ENCODE assay signal across 8 mouse cellular contexts in the genomic region with DNA sequence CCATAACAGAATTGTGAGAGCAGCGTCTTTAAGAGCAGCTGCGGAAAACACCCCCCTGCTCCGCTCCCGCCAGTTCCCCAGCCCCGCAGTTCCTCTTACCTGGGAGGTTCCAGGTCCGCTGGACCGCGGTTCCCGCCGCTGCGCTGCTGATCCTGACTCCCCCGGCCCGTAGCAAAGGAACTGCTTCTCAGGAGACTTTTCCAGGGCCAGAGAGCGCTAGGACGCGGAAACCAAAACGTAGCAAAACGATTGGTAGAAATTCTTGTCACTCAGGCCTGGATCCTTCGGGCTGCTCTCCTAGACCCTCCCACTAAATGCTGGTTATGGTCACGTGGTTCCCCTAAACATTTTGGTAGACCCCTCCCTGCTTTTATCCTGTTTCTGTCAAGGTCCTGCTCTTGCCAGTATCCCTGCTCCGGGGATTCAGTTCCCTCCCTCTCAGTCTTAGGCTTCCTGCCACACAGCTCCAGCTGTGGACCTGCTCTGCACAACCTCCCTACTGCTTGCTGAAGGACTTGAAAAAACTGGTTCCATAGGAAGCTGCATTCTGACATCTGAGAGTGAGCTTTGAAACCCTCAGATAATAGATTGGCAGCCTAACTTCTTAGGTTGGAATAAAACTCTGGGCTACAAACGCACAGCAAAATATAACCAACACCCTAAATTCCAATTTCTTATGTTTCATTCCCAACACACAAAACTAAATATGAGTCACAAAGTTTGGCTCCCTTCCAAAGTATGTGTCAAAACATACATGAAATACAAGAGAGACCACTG. TPM values are rescaled to one million over a fixed set of nuclear protein-coding genes. Genes with fewer than 3 reads are reported as not detected.
A peak's percentile ranks its signal among the peaks of the same experiment; 100 is the strongest.
DNase-seq lines count a peak whose midpoint lies in the region; ATAC-seq and TF ChIP-seq lines count a peak whose summit lies in the region.

A gene (minus strand): TSS at position 228 of the 777 bp plus-strand sequence.

- DNase-seq in spleen, adult 2 months (ENCODE audit: low read depth in 1 of 2, low spot score in 2 of 2), result no peak
- no peak for DNase-seq in spleen, postnatal 14 days (ENCODE audit: low spot score in 2 of 2)
- peak; percentile 93 for DNase-seq in heart, embryonic 10.5 days (ENCODE audit: low spot score)
- DNase-seq in liver, adult 2 months (ENCODE audit: extremely low read depth, low read depth, low spot score), result peak; percentile 76

- peak; percentile 99 for ATAC-seq in kidney, embryonic 14.5 days (ENCODE audit: low FRiP score, low TSS enrichment)

- H3K4me3 ChIP-seq in spleen, adult 2 months (ENCODE audit: extremely low read depth, insufficient read depth, insufficient read length), result peak within 1 kb of the TSS; percentile 49
- peak within 1 kb of the TSS; percentile 93 for H3K4me3 ChIP-seq in embryonic fibroblast, embryonic 13.5 days (ENCODE audit: insufficient read depth, low read length)
- H3K4me3 ChIP-seq in heart, embryonic 10.5 days, result peak within 1 kb of the TSS; percentile 65
- peak within 1 kb of the TSS; percentile 67 for H3K4me3 ChIP-seq in kidney, embryonic 14.5 days (ENCODE audit: low read length)
- peak within 1 kb of the TSS; percentile 98 for H3K4me3 ChIP-seq in liver, adult 2 months (ENCODE audit: insufficient read depth, low read depth, low read length)
- peak within 1 kb of the TSS; percentile 17 for H3K4me3 ChIP-seq in myocyte
- H3K4me3 ChIP-seq in testis, adult 2 months (ENCODE audit: control insufficient read depth, low read depth, low read length), result peak within 1 kb of the TSS; percentile 85

- peak within 1 kb of the TSS; percentile 75 for H3K9ac ChIP-seq in kidney, embryonic 14.5 days (ENCODE audit: low read depth, low read length)
- peak within 1 kb of the TSS; percentile 93 for H3K9ac ChIP-seq in liver, adult 2 months (ENCODE audit: low read depth, low read length)

- H3K9me3 ChIP-seq in heart, embryonic 10.5 days, result no peaks in the 10 kb centered on the region
- H3K9me3 ChIP-seq in kidney, embryonic 14.5 days (ENCODE audit: control insufficient read depth, low read length), result no peaks in the 10 kb centered on the region

- no peak for TF ChIP-seq CTCF in spleen, adult 2 months (IDR thresholded peaks at IDR 0.05; ENCODE audit: extremely low read depth, insufficient read depth, insufficient read length, insufficient replicate concordance)
- TF ChIP-seq CTCF in embryonic fibroblast, embryonic 13.5 days (IDR thresholded peaks at IDR 0.05; ENCODE audit: borderline replicate concordance, insufficient read depth, low read length), result no peak
- TF ChIP-seq CTCF in liver, adult 2 months (IDR thresholded peaks at IDR 0.05; ENCODE audit: low read depth, low read length), result no peak
- no peak for TF ChIP-seq CTCF in testis, adult 2 months (IDR thresholded peaks at IDR 0.05; ENCODE audit: control insufficient read depth, insufficient read depth, insufficient replicate concordance, low read depth, low read length)

- H3K4me2 ChIP-seq in kidney, embryonic 14.5 days (replicated peaks; ENCODE audit: low read depth, low read length), result peak within 1 kb of the TSS; percentile 40
- peak within 1 kb of the TSS; percentile 58 for H3K4me2 ChIP-seq in myocyte (ENCODE audit: low read depth)

- no peak for TF ChIP-seq POLR2A in spleen, adult 2 months (IDR thresholded peaks at IDR 0.05; ENCODE audit: low read depth, low read length)
- TF ChIP-seq POLR2A in embryonic fibroblast, embryonic 13.5 days (IDR thresholded peaks at IDR 0.05; ENCODE audit: low read depth, low read length), result peak; percentile 59
- TF ChIP-seq POLR2A in liver, adult 2 months (IDR thresholded peaks at IDR 0.05; ENCODE audit: extremely low read depth, insufficient read depth, low read length), result 0 out of 2 replicates have a peak, but pooled peaks have one; percentile 10
- TF ChIP-seq POLR2A in myocyte (IDR thresholded peaks at IDR 0.05; ENCODE audit: insufficient read length, low read depth), result no peak
- no peak for TF ChIP-seq POLR2A in testis, adult 2 months (IDR thresholded peaks at IDR 0.05; ENCODE audit: control insufficient read depth, low read depth, low read length)

- no peak within 1 kb of the TSS for H3K27ac ChIP-seq in spleen, adult 2 months (ENCODE audit: insufficient read depth, low read length)
- no peak within 1 kb of the TSS for H3K27ac ChIP-seq in embryonic fibroblast, embryonic 13.5 days (ENCODE audit: insufficient read depth, low read length)
- peak within 1 kb of the TSS; percentile 84 for H3K27ac ChIP-seq in heart, embryonic 10.5 days
- H3K27ac ChIP-seq in kidney, embryonic 14.5 days (ENCODE audit: low read depth, low read length), result 0 out of 2 replicates have a peak within 1 kb of the TSS, but pooled peaks have one; percentile 62
- 0 out of 2 replicates have a peak within 1 kb of the TSS, but pooled peaks have one; percentile 1 for H3K27ac ChIP-seq in liver, adult 2 months (replicated peaks; ENCODE audit: insufficient read depth, low read depth, low read length)
- no peak within 1 kb of the TSS for H3K27ac ChIP-seq in testis, adult 2 months (ENCODE audit: control insufficient read depth, insufficient read depth, low read depth, low read length)

- H3ac ChIP-seq in myocyte (ENCODE audit: control insufficient read depth, insufficient read length), result no peak within 1 kb of the TSS

- H3K79me2 ChIP-seq in liver, adult 2 months (ENCODE audit: control insufficient read depth, insufficient read depth, low read length), result peaks cover 3% of the 10 kb centered on the region; the same call in 1 of the 2 replicates
- H3K79me2 ChIP-seq in myocyte (ENCODE audit: control insufficient read depth, insufficient read depth), result no peaks in the 10 kb centered on the region

- H3K27me3 ChIP-seq in spleen, adult 2 months (ENCODE audit: control insufficient read depth, insufficient read depth, low read length), result no peaks in the 10 kb centered on the region
- H3K27me3 ChIP-seq in heart, embryonic 10.5 days (ENCODE audit: insufficient read depth, poor library complexity, severe bottlenecking), result no peaks in the 10 kb centered on the region
- no peaks in the 10 kb centered on the region for H3K27me3 ChIP-seq in kidney, embryonic 14.5 days (ENCODE audit: control insufficient read depth, insufficient read depth, low read length)
- no peaks in the 10 kb centered on the region for H3K27me3 ChIP-seq in liver, adult 2 months (ENCODE audit: control insufficient read depth, insufficient read depth, low read length)
- H3K27me3 ChIP-seq in myocyte (ENCODE audit: control insufficient read depth, insufficient read depth, insufficient read length), result no peaks in the 10 kb centered on the region
- H3K27me3 ChIP-seq in testis, adult 2 months (ENCODE audit: control insufficient read depth, insufficient read depth, low read length), result no peaks in the 10 kb centered on the region

- 5% methylated on average over 22 of the region's 22 CpGs for WGBS in spleen, adult 2 months
- WGBS in heart, embryonic 10.5 days, result 3% methylated on average over 22 of the region's 22 CpGs
- 3% methylated on average over 22 of the region's 22 CpGs for WGBS in kidney, embryonic 14.5 days
- WGBS in liver, adult 2 months, result 3% methylated on average over 22 of the region's 22 CpGs

- no peaks in the 10 kb centered on the region for H3K4me1 ChIP-seq in spleen, adult 2 months (ENCODE audit: control insufficient read depth, insufficient read depth, insufficient read length)
- no peaks in the 10 kb centered on the region for H3K4me1 ChIP-seq in embryonic fibroblast, embryonic 13.5 days (ENCODE audit: control insufficient read depth, insufficient read depth, low read length)
- H3K4me1 ChIP-seq in heart, embryonic 10.5 days, result no peaks in the 10 kb centered on the region
- no peaks in the 10 kb centered on the region for H3K4me1 ChIP-seq in kidney, embryonic 14.5 days (ENCODE audit: control insufficient read depth, insufficient read depth, low read length)
- no peaks in the 10 kb centered on the region for H3K4me1 ChIP-seq in liver, adult 2 months (ENCODE audit: control insufficient read depth, insufficient read depth, low read length)
- H3K4me1 ChIP-seq in testis, adult 2 months (ENCODE audit: control insufficient read depth, insufficient read depth, low read length), result no peaks in the 10 kb centered on the region

- no peaks in the 10 kb centered on the region for H3K36me3 ChIP-seq in spleen, adult 2 months (ENCODE audit: control insufficient read depth, insufficient read depth, low read length)
- H3K36me3 ChIP-seq in heart, embryonic 10.5 days, result no peaks in the 10 kb centered on the region
- no peaks in the 10 kb centered on the region for H3K36me3 ChIP-seq in kidney, embryonic 14.5 days (ENCODE audit: control insufficient read depth, insufficient read depth, low read length)
- H3K36me3 ChIP-seq in liver, adult 2 months (ENCODE audit: control insufficient read depth, insufficient read depth, low read length), result no peaks in the 10 kb centered on the region
- H3K36me3 ChIP-seq in myocyte (ENCODE audit: control insufficient read depth, insufficient read depth), result no peaks in the 10 kb centered on the region
- H3K36me3 ChIP-seq in testis, adult 2 months (ENCODE audit: control insufficient read depth, insufficient read depth, low read length), result no peaks in the 10 kb centered on the region

TF ChIP-seq in myocyte, 11 proteins besides CTCF, POLR2A, EP300 and RAD21:
- TF ChIP-seq REST (IDR thresholded peaks at IDR 0.05; ENCODE audit: insufficient read depth, insufficient read length) (no peak), USF1 (IDR thresholded peaks at IDR 0.05; ENCODE audit: low read depth) (peak; percentile 67)
TF ChIP-seq in myocyte: peak in this region for 1.

RNA-seq across cellular contexts. Expression of the gene that starts here (rescaled TPM):
- 0.02 TPM in 1 of 2 replicates, not detected in the other for polyA plus RNA-seq in spleen, adult 2 months (2012; rRNA removed)
- 5.3 and 7.6 TPM in 2 replicates for polyA plus RNA-seq in embryonic fibroblast, embryonic 13.5 days (2011; ENCODE audit: insufficient read length, low read depth, missing spikeins)
- polyA plus RNA-seq in heart, embryonic 10.5 days (2016; fragmentation: Nextera tagmentation; extraction: Ambion mirVana), result 4.5 and 4.7 TPM in 2 replicates
- polyA plus RNA-seq in kidney, embryonic 14.5 days (2014; fragmentation: Nextera tagmentation; extraction: Ambion mirVana), result 6.6 and 7.9 TPM in 2 replicates
- total RNA-seq in liver, adult 2 months (2014; rRNA removed), result 2.7 and 3.6 TPM in 2 replicates
- polyA plus RNA-seq in liver, adult 2 months (2012; rRNA removed), result 0.19 and 0.20 TPM in 2 replicates
- polyA plus RNA-seq in myocyte (2012; fragmentation: generic; extraction: Trizol), result 0.25 TPM
- 0.05 and 0.06 TPM in 2 replicates for polyA plus RNA-seq in testis, adult 2 months (2012; rRNA removed)

Comparison
In these comparisons a context has a peak if more than half of its experiments do, and no peak if none do; other contexts are left out.
1. DNase-seq: peak in heart, embryonic 10.5 days (single experiment) and liver, adult 2 months (single experiment); none in spleen, adult 2 months (0 of 2) and spleen, postnatal 14 days (0 of 2).
2. H3K27ac ChIP-seq: peak in heart, embryonic 10.5 days (single experiment), kidney, embryonic 14.5 days (single experiment) and liver, adult 2 months (single experiment); none in spleen, adult 2 months (single experiment), embryonic fibroblast, embryonic 13.5 days (single experiment) and testis, adult 2 months (single experiment).
3. H3K4me3 ChIP-seq: peak in every context shown above with its lines; median percentile 98 in liver, adult 2 months; 93 in embryonic fibroblast, embryonic 13.5 days; 85 in testis, adult 2 months; 67 in kidney, embryonic 14.5 days; 65 in heart, embryonic 10.5 days; 49 in spleen, adult 2 months; 17 in myocyte.
4. POLR2A ChIP-seq: peak in embryonic fibroblast, embryonic 13.5 days (single experiment) and liver, adult 2 months (single experiment); none in spleen, adult 2 months (single experiment), myocyte (single experiment) and testis, adult 2 months (single experiment).